Mouse (Mus musculus) ES-Bruce4 (cell line): ENCODE results near the gene Aebp1. TPM values are rescaled to one million over a fixed set of nuclear protein-coding genes. Genes with fewer than 3 reads are reported as not detected.

Experiments used
- H3K27ac ChIP-seq: 2 replicates; pipeline ENCODE4 v1.5.1; 2012; ENCODE audit warnings: low read length, inconsistent platforms; ENCODE audit not compliant: insufficient read depth
- H3K27me3 ChIP-seq: 2 replicates; pipeline ENCODE4 v1.6.1; 2012; ENCODE audit warnings: mild to moderate bottlenecking, low read length, inconsistent platforms; ENCODE audit not compliant: control insufficient read depth, poor library complexity, insufficient read depth, severe bottlenecking
- H3K36me3 ChIP-seq: 2 replicates; pipeline ENCODE4 v1.6.1; 2012; ENCODE audit warnings: inconsistent platforms, mild to moderate bottlenecking, low read length, moderate library complexity; ENCODE audit not compliant: control insufficient read depth, poor library complexity, insufficient read depth, severe bottlenecking
- H3K4me1 ChIP-seq: one replicate; pipeline ENCODE4 v1.8.1; 2011; ENCODE audit warnings: low read length; ENCODE audit not compliant: control insufficient read depth, insufficient read depth
- H3K4me3 ChIP-seq: 2 replicates; pipeline ENCODE4 v1.5.1; 2011; ENCODE audit warnings: low read depth, mild to moderate bottlenecking, low read length
- H3K9ac ChIP-seq: 2 replicates; pipeline ENCODE4 v1.6.1; 2012; ENCODE audit warnings: low read depth, mild to moderate bottlenecking, inconsistent platforms; ENCODE audit not compliant: poor library complexity, severe bottlenecking
- H3K9me3 ChIP-seq: replicated peaks from 2 replicates; pipeline ENCODE4 v1.6.1; 2012; ENCODE audit warnings: mild to moderate bottlenecking, low read length, inconsistent platforms; ENCODE audit not compliant: control insufficient read depth, poor library complexity, insufficient read depth, severe bottlenecking
- CTCF ChIP-seq: IDR thresholded peaks from one replicate; pipeline ENCODE4 v1.8.1; 2011; ENCODE audit warnings: low read depth, low read length
- EP300 ChIP-seq: IDR thresholded peaks from 2 replicates; pipeline ENCODE4 v1.6.1; 2011; ENCODE audit warnings: low read depth, low read length; ENCODE audit not compliant: insufficient read depth
- POLR2A ChIP-seq: IDR thresholded peaks from one replicate; pipeline ENCODE4 v1.8.1; 2011; ENCODE audit warnings: low read length; ENCODE audit not compliant: insufficient read depth
- polyA plus RNA-seq: library from polyadenylated mRNA; stranded (reverse); fragments of >200 nt; gene quantifications from 2 replicates; pipeline ENCODE4 v1.2.4, GENCODE M21; 2011; ENCODE audit warnings: low read depth; ENCODE audit not compliant: missing spikeins, insufficient read depth, insufficient read length

The Aebp1 gene
- polyA plus RNA-seq, 1 experiment: 5.5 TPM

DNA sequence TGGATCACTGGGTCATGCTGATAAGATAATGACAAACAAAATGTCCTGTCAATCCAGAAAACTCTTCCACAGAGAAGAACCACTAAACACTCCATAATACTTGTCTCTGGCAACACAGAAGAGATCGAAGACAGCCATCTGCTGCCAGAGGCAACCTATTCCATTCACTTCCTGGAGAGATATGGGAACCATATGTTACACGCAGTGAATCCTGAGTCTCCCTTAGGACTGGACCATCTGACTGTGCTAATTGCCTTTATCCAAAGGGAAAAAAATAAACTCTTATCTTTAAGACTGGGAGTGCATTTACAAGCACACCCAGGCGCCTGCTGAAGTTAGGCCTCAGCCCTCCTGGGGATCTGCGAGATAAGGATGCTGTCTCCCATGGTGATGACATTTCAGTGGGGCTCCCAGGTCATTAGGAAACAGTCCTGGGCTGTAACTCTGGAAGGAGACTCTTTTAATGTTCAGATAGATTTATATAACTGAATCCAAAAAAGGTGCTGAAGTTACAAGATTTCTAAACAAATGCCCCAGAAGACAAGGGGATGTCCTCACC is 31.1 kb downstream of the Aebp1 start:
- no peak overlapping the region for H3K27ac ChIP-seq
- H3K9ac ChIP-seq: no peak overlapping the region
- no peaks in the 10 kb centered on the region for H3K36me3 ChIP-seq
- no peaks in the 10 kb centered on the region for H3K27me3 ChIP-seq
- H3K4me1 ChIP-seq: peaks cover 1% of the 10 kb centered on the region
- TF ChIP-seq CTCF (no peak), EP300 (no peak), POLR2A (no peak)
- no peaks in the 10 kb centered on the region for H3K9me3 ChIP-seq
- no peak overlapping the region for H3K4me3 ChIP-seq

GRCm38 (mm10) chr11:5893807-5894206 is 32.1 kb downstream of the Aebp1 start:
- Histone ChIP-seq H3K9ac (no peak overlapping the region), H3K27ac (no peak overlapping the region), H3K27me3 (no peaks in the 10 kb centered on the region), H3K4me1 (peaks cover 4% of the 10 kb centered on the region), H3K36me3 (no peaks in the 10 kb centered on the region), H3K9me3 (no peaks in the 10 kb centered on the region), H3K4me3 (no peak overlapping the region)
- TF ChIP-seq POLR2A: no peak
- TF ChIP-seq CTCF: no peak
- no peak for TF ChIP-seq EP300

DNA sequence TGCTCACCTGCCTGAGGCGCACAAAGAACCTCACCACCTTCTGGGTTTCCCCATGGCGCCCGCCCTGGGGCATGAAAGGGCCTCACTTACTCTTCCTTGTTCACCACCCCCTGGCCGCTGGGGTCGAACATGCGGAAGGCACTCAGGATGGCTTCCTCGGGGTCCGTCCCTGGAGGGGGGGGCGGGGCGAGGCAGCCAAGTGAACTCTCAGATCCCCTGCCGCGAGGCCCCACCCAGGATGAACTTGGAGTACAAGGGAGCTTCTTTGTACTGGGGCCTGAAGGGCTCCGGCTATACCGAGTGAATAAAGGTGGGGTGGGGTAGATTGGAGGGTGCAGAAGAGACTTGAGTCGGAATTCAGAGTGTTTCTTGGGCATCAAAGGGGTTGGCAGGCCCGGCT is 35.5 kb downstream of the Aebp1 start:
- Histone ChIP-seq H3K27ac (no peak overlapping the region), H3K9ac (peak overlapping the region; percentile 21; the same call in 1 of the 2 replicates), H3K4me3 (peak overlapping the region; percentile 40), H3K36me3 (no peaks in the 10 kb centered on the region), H3K4me1 (peaks cover 4% of the 10 kb centered on the region), H3K9me3 (no peaks in the 10 kb centered on the region), H3K27me3 (no peaks in the 10 kb centered on the region)
- TF ChIP-seq EP300 (0 out of 2 replicates have a peak, but pooled peaks have one; percentile 31), POLR2A (no peak), CTCF (no peak)

DNA sequence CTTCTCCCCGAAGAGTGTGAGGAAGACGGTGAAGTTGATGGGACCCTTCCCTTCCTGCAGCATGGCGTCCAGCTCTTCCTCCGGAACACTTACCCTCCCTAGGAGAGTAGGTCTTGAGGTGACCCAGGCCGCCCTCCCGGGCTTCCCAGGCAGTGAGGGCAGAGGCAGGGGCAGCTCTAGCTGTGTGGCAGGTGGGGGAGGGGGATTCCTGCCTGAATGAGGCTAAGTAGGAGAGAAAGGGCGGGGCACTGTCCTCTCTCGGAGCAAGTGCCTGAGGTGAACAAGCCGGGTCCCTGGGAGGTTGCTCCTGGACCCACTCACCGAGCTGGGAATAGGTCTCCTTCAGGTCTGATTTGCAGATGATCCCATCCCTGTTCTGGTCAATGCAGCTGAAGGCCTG is 36.1 kb downstream of the Aebp1 start:
- Histone ChIP-seq H3K27ac (no peak overlapping the region), H3K9ac (peak overlapping the region; percentile 21), H3K4me1 (peaks cover 4% of the 10 kb centered on the region), H3K4me3 (peak overlapping the region; percentile 40), H3K9me3 (no peaks in the 10 kb centered on the region), H3K27me3 (no peaks in the 10 kb centered on the region), H3K36me3 (no peaks in the 10 kb centered on the region)
- TF ChIP-seq CTCF (no peak), EP300 (no peak), POLR2A (no peak)

GRCm38 (mm10) chr11:5898531-5898930 is 36.8 kb downstream of the Aebp1 start, which contains the start of gene Myl7:
Gene Myl7 (minus strand): TSS chr11:5898782.
- Histone ChIP-seq H3K27me3 (no peaks in the 10 kb centered on the region), H3K9ac (peak within 1 kb of the TSS; percentile 21), H3K4me3 (peak within 1 kb of the TSS; percentile 40), H3K27ac (no peak within 1 kb of the TSS), H3K9me3 (no peaks in the 10 kb centered on the region), H3K4me1 (peaks cover 4% of the 10 kb centered on the region), H3K36me3 (no peaks in the 10 kb centered on the region)
- TF ChIP-seq EP300: no peak
- TF ChIP-seq CTCF: no peak
- no peak for TF ChIP-seq POLR2A

- Histone ChIP-seq H3K36me3 (no peaks in the 10 kb centered on the region), H3K9ac (no peak overlapping the region), H3K4me1 (peaks cover 4% of the 10 kb centered on the region), H3K27ac (no peak overlapping the region), H3K9me3 (no peaks in the 10 kb centered on the region), H3K27me3 (no peaks in the 10 kb centered on the region), H3K4me3 (no peak overlapping the region)
- TF ChIP-seq CTCF: no peak
- no peak for TF ChIP-seq EP300
- no peak for TF ChIP-seq POLR2A
Observed at GRCm38 (mm10) chr11:5899286-5899685, 37.5 kb downstream of the Aebp1 start.
